Mouse (Mus musculus) adrenal gland, adult (tissue): ENCODE results near the gene Khk.

Experiments used
- DNase-seq, 2 experiments: peaks; one replicate each; pipeline ENCODE4 v3.0.0; 2022 to 2023; ENCODE audit warnings: low spot score in 1 of 2; ENCODE audit not compliant: inconsistent age in 2 of 2

Gene Khk

DNA sequence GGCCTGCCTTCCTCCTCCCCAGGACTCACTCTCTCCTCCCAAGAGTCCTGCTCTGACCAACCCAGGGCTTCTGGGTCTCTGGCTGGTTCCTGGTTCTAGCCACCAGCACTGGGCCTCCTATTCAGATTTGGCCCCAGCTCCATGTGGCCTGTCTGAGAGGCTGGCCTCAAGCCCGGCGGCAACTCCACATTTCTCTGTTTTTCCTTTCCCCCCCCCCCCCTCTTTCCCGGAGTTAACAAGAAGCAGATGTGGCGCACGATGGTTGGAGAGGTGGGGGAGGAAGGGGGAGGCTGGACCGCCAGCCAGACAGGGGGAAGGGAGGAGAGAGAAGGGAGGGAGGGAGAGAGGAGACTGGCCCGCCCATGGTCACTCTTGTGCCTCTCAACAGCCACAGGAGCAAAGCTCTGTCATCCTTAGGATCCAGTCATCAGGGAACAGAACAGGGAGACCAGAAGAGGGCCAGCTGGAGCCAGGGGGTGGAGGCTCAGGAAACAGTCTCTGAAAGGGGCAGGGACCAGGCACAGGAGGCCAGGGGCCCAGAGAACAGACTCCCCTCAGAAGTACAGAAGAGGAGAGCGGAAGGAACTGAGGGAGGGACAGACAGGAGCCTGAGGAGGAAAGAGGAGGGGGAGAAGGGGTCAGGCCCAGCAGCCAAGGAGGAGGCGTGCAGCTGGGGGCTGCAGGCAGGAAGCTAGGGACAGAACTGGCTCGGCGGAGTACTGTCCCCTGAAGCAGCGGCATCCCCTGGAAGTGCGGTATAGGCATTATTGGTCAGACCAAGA is 8.0 kb upstream of the Khk start, which contains the start of gene Emilin1:
Gene Emilin1, plus strand, starts transcription at position 343 of the 782 bp plus-strand sequence.
- DNase-seq = peak; percentile 59 to 75

GRCm38 (mm10) chr5:30914101-30914635 is 7.1 kb upstream of the Khk start:
- DNase-seq = no peak

- DNase-seq = peak in 1 of 2 experiments; percentile 31
Observed at GRCm38 (mm10) chr5:30914849-30915248, 6.4 kb upstream of the Khk start.

GRCm38 (mm10) chr5:30915456-30915855 is 5.8 kb upstream of the Khk start:
- peak in 1 of 2 experiments; percentile 60 for DNase-seq

GRCm38 (mm10) chr5:30915974-30916433 is 5.2 kb upstream of the Khk start:
- peak; percentile 93 to 97 for DNase-seq

GRCm38 (mm10) chr5:30916841-30917240 is 4.4 kb upstream of the Khk start:
- peak; percentile 39 to 42 for DNase-seq

- DNase-seq = peak in 1 of 2 experiments; percentile 45
Observed at GRCm38 (mm10) chr5:30917348-30917747, 3.9 kb upstream of the Khk start.

GRCm38 (mm10) chr5:30917891-30918670 is 3.1 kb upstream of the Khk start:
- no peak for DNase-seq

GRCm38 (mm10) chr5:30918691-30919090 is 2.5 kb upstream of the Khk start:
- DNase-seq = no peak

- DNase-seq = peak in 1 of 2 experiments; percentile 42
Observed at GRCm38 (mm10) chr5:30919831-30920614, 1.2 kb upstream of the Khk start.

GRCm38 (mm10) chr5:30920621-30921020 is 610 bp upstream of the Khk start:
- peak in 1 of 2 experiments; percentile 61 for DNase-seq

DNA sequence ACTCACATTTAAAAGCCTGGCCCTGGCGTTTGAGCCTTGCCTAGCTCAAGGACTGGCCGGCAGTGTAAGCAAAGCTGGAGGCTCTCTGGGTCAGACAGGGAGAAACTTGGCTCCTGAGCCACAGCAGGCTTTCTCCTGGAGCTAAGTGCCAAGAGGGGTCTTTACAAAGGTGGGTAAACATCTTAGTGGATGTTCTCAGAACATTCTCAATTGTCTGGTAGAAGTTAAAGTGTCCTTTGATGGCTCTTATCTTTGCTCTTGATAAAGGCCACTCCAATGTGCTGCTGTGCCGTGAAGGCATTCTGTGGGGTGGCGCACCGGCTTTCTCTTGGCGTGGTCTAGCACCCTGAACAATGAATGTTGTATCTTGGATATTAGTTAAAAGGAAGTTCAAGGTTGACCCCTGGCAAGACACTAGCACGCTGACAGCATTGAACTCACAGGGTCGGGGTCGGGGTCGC is 1.4 kb downstream of the Khk start:
- DNase-seq = peak in 1 of 2 experiments; percentile 76

GRCm38 (mm10) chr5:30923119-30923518 is 1.9 kb downstream of the Khk start:
- DNase-seq = no peak

- DNase-seq = no peak
Observed at GRCm38 (mm10) chr5:30924614-30925013, 3.4 kb downstream of the Khk start.

GRCm38 (mm10) chr5:30925217-30925616 is 4.0 kb downstream of the Khk start:
- DNase-seq = no peak

DNA sequence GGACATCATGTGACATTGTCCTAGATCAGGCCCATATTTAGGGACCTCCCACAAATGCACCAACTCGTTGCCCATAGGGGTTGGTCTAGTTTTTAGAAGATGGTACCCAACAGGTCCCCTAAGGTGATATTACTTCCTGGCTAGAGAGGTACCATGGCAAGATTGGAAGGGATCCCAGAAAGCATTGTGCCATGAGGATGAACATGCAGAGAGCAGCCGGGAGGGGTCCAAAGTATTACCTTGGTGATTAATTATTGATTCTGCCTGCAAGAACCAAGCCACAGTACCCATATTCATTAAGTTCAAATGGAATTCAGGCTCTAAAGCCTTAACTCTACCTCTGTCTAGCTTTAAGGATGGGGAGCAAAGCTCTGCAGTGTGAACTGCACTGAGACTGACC is 4.8 kb downstream of the Khk start:
- no peak for DNase-seq

- DNase-seq = peak; percentile 59 to 83
Observed at GRCm38 (mm10) chr5:30927945-30928529, 6.8 kb downstream of the Khk start.

- peak; percentile 76 to 94 for DNase-seq
Observed at GRCm38 (mm10) chr5:30930121-30930520, 8.9 kb downstream of the Khk start.

- DNase-seq = peak in 1 of 2 experiments; percentile 21
Observed at GRCm38 (mm10) chr5:30930846-30931245, 9.6 kb downstream of the Khk start.

GRCm38 (mm10) chr5:30931378-30931777 is 10.1 kb downstream of the Khk start:
- DNase-seq = peak in 1 of 2 experiments; percentile 17
